Mouse (Mus musculus): Measurements from ENCODE around the gene Fgr. TPM values are rescaled to one million over a fixed set of nuclear protein-coding genes. Genes with fewer than 3 reads are reported as not detected.

Fgr gene
- polyA plus RNA-seq, 1 experiment from 2014 or later = 0.19 TPM

DNA sequence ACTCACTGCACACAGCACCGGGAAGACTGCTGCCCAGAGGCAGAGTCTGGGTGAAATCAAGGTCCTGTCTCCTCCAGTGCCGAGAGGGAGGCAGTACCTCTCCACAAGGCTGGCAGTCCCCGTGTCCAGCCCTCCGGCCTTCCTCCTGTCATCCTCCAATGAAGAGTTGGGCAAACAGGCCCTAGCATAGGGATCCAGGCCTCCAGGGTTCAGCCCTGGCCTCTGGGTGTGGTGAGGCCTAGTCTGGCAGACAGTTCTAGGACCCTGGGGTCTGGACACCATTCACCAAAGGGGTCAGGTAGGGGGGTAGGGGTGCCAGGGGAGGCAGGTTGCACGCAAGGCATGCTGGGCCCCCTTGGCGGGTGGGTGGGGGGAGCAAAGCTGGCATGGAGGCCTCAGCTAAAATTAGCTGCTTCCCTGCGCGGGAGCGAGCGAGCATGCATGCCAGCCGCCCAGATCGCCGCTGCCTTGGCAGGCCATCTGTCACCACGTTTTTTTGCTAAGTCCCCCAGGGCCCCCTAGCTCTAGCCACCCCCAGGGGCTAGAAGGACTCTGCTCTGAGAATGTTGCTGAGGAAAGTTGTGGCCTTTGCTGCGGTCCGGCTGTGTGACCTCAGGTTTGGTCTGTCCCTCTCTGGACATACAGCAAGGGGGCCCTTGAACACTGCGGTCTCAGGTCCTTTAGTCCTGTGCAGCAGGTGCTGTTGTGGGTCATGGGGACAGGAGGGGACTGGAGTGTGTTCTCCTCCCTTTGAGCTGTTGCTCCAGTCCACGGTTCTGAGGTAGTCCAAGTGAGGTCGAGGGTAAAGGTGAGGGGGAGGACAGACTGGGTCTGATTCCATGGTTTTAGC is 75.4 kb downstream of the Fgr start:
- H3K27me3 ChIP-seq (replicated peaks) = no peaks in the 10 kb centered on the region
- peak overlapping the region; percentile 88 for H3K27ac ChIP-seq (ENCODE audit: poor library complexity, severe bottlenecking)
- H3K4me2 ChIP-seq = peak overlapping the region; percentile 53
- H3K4me1 ChIP-seq (replicated peaks) = peaks cover 100% of the 10 kb centered on the region
- peaks cover 4% of the 10 kb centered on the region; the same call in 1 of the 2 replicates for H3K36me3 ChIP-seq
- H3K9me3 ChIP-seq (replicated peaks) = 0 out of 2 replicates have a peak, but pooled peaks cover 3% of the 10 kb centered on the region
- peak overlapping the region; percentile 35 for H3K9ac ChIP-seq
- ATAC-seq (ENCODE audit: insufficient number of reproducible peaks, low FRiP score) = peak; percentile 9; the same call in 1 of the 2 replicates
- WGBS = 45% methylated on average over 19 of the region's 19 CpGs
- H3K4me3 ChIP-seq = 0 out of 2 replicates have a peak overlapping the region, but pooled peaks have one; percentile 8

DNA sequence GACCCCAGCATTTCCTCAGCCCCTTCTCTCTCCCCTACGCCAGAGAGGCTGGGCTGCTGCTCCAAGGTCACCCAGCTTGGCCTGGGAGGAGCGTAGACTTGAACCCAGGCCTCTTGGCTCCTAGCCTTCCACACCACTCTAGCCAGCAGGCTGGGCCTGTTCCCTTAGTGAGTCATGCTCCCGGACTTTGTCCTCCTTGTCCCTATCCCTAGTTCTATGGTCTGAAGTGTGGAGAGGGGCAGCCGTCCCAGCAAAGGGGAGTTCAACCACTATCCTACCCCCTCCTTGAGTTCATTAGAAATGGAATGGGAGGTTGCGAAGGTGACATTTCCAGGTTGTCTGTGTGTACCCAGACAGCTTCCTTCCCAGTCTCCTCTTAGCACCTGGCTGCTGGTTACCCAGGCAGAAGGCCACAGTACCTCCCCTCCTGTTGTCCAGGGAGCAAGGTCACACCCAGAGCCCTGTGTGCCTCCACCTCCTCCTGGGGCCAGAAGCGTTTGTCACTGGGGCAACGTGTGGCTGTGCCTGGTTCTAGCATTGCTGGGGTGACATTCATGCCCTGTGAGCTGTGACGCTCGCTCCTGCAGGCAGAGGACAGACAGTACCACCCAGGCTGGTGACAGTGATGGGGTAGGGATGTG is 76.4 kb downstream of the Fgr start:
- Histone ChIP-seq H3K4me1 (replicated peaks) (peaks cover 98% of the 10 kb centered on the region), H3K27me3 (replicated peaks) (no peaks in the 10 kb centered on the region), H3K4me3 (no peak overlapping the region), H3K4me2 (peak overlapping the region; percentile 53), H3K36me3 (peaks cover 12% of the 10 kb centered on the region), H3K9me3 (replicated peaks) (0 out of 2 replicates have a peak, but pooled peaks cover 3% of the 10 kb centered on the region), H3K9ac (peak overlapping the region; percentile 54), H3K27ac (ENCODE audit: poor library complexity, severe bottlenecking) (peak overlapping the region; percentile 88)
- 61% methylated on average over 9 of the region's 9 CpGs for WGBS
- ATAC-seq (ENCODE audit: insufficient number of reproducible peaks, low FRiP score) = no peak

DNA sequence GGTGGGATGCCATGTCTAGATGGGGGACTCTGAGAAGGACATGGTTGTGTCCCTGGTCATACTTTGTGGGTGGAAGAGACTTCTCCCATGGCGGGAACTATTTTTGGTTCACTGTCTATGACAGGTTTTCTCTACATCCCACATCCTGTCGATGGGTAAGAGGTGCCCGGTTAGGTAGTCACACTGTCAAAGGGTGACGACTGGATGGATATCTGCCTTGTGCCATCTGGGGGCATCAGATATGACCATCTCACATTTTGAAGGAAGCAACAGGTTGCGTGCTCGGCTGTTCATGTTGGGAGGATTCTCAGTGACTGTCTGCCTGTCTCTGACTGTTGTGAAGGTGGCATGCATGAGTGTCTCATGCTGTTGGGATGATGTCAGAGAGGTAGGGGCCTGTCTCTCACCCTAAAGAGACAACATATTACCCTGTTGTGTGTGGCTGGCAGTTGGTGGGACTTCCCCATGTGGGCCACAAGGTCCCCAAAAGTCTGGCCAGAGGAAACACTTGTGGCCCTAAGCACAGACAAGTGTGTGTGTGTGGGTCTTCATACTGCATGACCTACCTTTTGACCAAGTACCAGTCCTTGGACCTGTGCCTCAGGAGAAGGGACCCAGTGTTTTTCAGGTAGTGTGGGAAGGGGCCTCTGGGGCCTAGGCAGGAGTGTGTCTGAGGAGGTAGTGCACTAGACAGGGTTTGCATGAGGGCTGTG is 77.1 kb downstream of the Fgr start:
- H3K4me3 ChIP-seq = no peak overlapping the region
- peak overlapping the region; percentile 60 for H3K9ac ChIP-seq

DNA sequence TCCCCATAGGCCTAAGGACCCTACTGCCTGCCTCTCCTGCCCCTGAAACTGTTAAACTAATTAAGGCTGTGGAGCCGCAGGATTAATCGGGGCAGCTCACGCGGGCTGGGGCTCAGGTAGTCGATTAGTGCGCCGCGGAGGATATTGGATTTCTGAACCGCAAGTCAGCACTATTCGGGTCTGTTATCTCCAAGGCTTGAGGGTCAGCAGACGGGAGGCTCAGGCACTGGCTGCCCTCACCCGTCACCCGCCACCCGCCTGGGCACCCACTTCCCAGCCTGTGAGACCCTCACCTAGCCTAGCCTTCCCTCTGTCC is 77.6 kb downstream of the Fgr start:
- peak overlapping the region; percentile 70 for H3K27ac ChIP-seq (ENCODE audit: poor library complexity, severe bottlenecking)
- H3K27me3 ChIP-seq (replicated peaks) = no peaks in the 10 kb centered on the region
- WGBS = 35% methylated on average over 14 of the region's 14 CpGs
- H3K9me3 ChIP-seq (replicated peaks) = 0 out of 2 replicates have a peak, but pooled peaks cover 3% of the 10 kb centered on the region
- H3K4me2 ChIP-seq = peak overlapping the region; percentile 8; the same call in 1 of the 2 replicates
- H3K36me3 ChIP-seq = peaks cover 17% of the 10 kb centered on the region
- ATAC-seq (ENCODE audit: insufficient number of reproducible peaks, low FRiP score) = no peak
- H3K4me3 ChIP-seq = no peak overlapping the region
- H3K4me1 ChIP-seq (replicated peaks) = peaks cover 98% of the 10 kb centered on the region
- peak overlapping the region; percentile 60 for H3K9ac ChIP-seq

More for the DNA sequence above, 77.1 kb downstream of the Fgr start:
- H3K27ac ChIP-seq (ENCODE audit: poor library complexity, severe bottlenecking) = peak overlapping the region; percentile 88
- peaks cover 17% of the 10 kb centered on the region for H3K36me3 ChIP-seq
- peak overlapping the region; percentile 8; the same call in 1 of the 2 replicates for H3K4me2 ChIP-seq
- 58% methylated on average over 6 of the region's 6 CpGs for WGBS
- no peaks in the 10 kb centered on the region for H3K27me3 ChIP-seq (replicated peaks)
- ATAC-seq (ENCODE audit: insufficient number of reproducible peaks, low FRiP score) = no peak
- peaks cover 98% of the 10 kb centered on the region for H3K4me1 ChIP-seq (replicated peaks)
- 0 out of 2 replicates have a peak, but pooled peaks cover 3% of the 10 kb centered on the region for H3K9me3 ChIP-seq (replicated peaks)

Other genes starting within 250 kb of the Fgr start
- gene Xkr8, start 241.5 kb upstream of the Fgr start, polyA plus RNA-seq (2016; fragmentation: Nextera tagmentation; extraction: Ambion mirVana) = 5.2 and 5.5 TPM in 2 replicates
- gene Smpdl3b, start 216.8 kb upstream of the Fgr start, polyA plus RNA-seq (2016; fragmentation: Nextera tagmentation; extraction: Ambion mirVana) = 6.5 and 6.9 TPM in 2 replicates
- gene Rpa2, start 205.8 kb upstream of the Fgr start, polyA plus RNA-seq (2016; fragmentation: Nextera tagmentation; extraction: Ambion mirVana) = 85.0 and 87.4 TPM in 2 replicates
- gene Themis2, start 177.7 kb upstream of the Fgr start, polyA plus RNA-seq (2016; fragmentation: Nextera tagmentation; extraction: Ambion mirVana) = 0.50 TPM in 2 replicates
- 28.6 and 30.0 TPM in 2 replicates for gene Ppp1r8, start 130.9 kb upstream of the Fgr start, polyA plus RNA-seq (2016; fragmentation: Nextera tagmentation; extraction: Ambion mirVana)
- gene Stx12, start 89.6 kb upstream of the Fgr start, polyA plus RNA-seq (2016; fragmentation: Nextera tagmentation; extraction: Ambion mirVana) = 60.1 and 60.9 TPM in 2 replicates
- 25.9 and 29.0 TPM in 2 replicates for gene Fam76a, start 51.5 kb upstream of the Fgr start, polyA plus RNA-seq (2016; fragmentation: Nextera tagmentation; extraction: Ambion mirVana)
- 11.6 and 11.7 TPM in 2 replicates for gene Ahdc1, start 37.2 kb downstream of the Fgr start, polyA plus RNA-seq (2016; fragmentation: Nextera tagmentation; extraction: Ambion mirVana)
- gene Wasf2, start 156.4 kb downstream of the Fgr start, polyA plus RNA-seq (2016; fragmentation: Nextera tagmentation; extraction: Ambion mirVana) = 68.5 and 70.1 TPM in 2 replicates
- 0.34 TPM in 1 of 2 replicates, not detected in the other for gene Cd164l2, start 238.0 kb downstream of the Fgr start, polyA plus RNA-seq (2016; fragmentation: Nextera tagmentation; extraction: Ambion mirVana)
- 0.27 and 0.37 TPM in 2 replicates for gene Gpr3, start 238.4 kb downstream of the Fgr start, polyA plus RNA-seq (2016; fragmentation: Nextera tagmentation; extraction: Ambion mirVana)

Measured in heart, embryonic 12.5 days (tissue).